In the genomic region with DNA sequence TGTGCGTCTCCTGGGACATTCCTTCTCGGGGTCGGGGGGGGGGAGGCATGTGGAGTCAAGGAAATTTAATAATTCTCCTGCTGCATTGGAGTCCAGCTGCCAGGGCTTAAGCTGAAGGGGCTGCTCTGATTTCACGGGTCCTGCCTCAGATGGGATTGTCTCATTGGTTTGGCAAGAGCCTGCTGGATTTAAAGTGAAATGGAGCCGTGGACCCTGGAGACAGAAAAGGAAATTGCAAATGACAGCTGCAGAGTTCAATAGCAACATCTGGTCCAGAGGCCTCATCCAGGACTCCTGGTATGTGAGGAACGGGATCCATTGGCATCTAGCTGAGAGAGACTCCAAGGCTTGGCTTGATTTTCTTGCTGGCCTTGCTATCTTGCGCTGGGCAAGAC, we compare ENCODE assay signal across 8 mouse cellular contexts.
DNase-seq lines count a peak whose midpoint lies in the region; ATAC-seq and TF ChIP-seq lines count a peak whose summit lies in the region.

No protein-coding gene starts in this region.

- 11% methylated on average over 7 of the region's 7 CpGs for WGBS in lung, embryonic 15.5 days
- 11% methylated on average over 7 of the region's 7 CpGs for WGBS in heart, adult 2 months
- WGBS in stomach, embryonic 16.5 days, result 28% methylated on average over 7 of the region's 7 CpGs

- TF ChIP-seq EP300 in heart, adult 2 months (IDR thresholded peaks at IDR 0.05; ENCODE audit: insufficient read depth, low read depth, low read length), result no peak

- ATAC-seq in lung, embryonic 15.5 days (ENCODE audit: borderline replicate concordance, extremely low read depth, low FRiP score, low TSS enrichment), result peak; percentile 58
- peak; percentile 56 for ATAC-seq in stomach, embryonic 16.5 days (ENCODE audit: insufficient read depth, low FRiP score)
- no peak for ATAC-seq in erythroblast, adult 5-6 weeks (replicated peaks; ENCODE audit: low FRiP score, poor library complexity, severe bottlenecking)

- no peak overlapping the region for H3K4me3 ChIP-seq in lung, embryonic 15.5 days
- no peak overlapping the region for H3K4me3 ChIP-seq in heart, adult 2 months
- H3K4me3 ChIP-seq in stomach, embryonic 16.5 days (replicated peaks; ENCODE audit: low read length), result peak overlapping the region; percentile 7; the same call in 1 of the 2 replicates

- no peak for TF ChIP-seq CTCF in heart, adult 2 months (IDR thresholded peaks at IDR 0.05)

- H3K4me2 ChIP-seq in lung, embryonic 15.5 days, result peak overlapping the region; percentile 32
- H3K4me2 ChIP-seq in stomach, embryonic 16.5 days (ENCODE audit: low read depth, low read length), result peak overlapping the region; percentile 41

- intact Hi-C loops in heart, adult 2 months (cut with DNase I), result loop anchor here (5.0 kb wide), 1 partner anchor 179 kb away; no protein-coding TSS in a partner anchor

- no peak for TF ChIP-seq POLR2A in heart, adult 2 months (IDR thresholded peaks at IDR 0.05; ENCODE audit: insufficient read depth, low read depth, low read length)

- no peak overlapping the region for H3K9ac ChIP-seq in lung, embryonic 15.5 days
- H3K9ac ChIP-seq in heart, adult 2 months (ENCODE audit: low read depth, low read length), result peak overlapping the region; percentile 8
- H3K9ac ChIP-seq in stomach, embryonic 16.5 days (ENCODE audit: low read length), result 0 out of 2 replicates have a peak overlapping the region, but pooled peaks have one; percentile 29

- H3K36me3 ChIP-seq in lung, embryonic 15.5 days, result no peaks in the 10 kb centered on the region
- peaks cover 7% of the 10 kb centered on the region for H3K36me3 ChIP-seq in heart, adult 2 months (ENCODE audit: control insufficient read depth, insufficient read depth, low read length)
- no peaks in the 10 kb centered on the region for H3K36me3 ChIP-seq in stomach, embryonic 16.5 days (ENCODE audit: control insufficient read depth, insufficient read depth, low read length)

- no peaks in the 10 kb centered on the region for H3K27me3 ChIP-seq in lung, embryonic 15.5 days
- no peaks in the 10 kb centered on the region for H3K27me3 ChIP-seq in heart, adult 2 months (ENCODE audit: control insufficient read depth, insufficient read depth, low read length)
- no peaks in the 10 kb centered on the region for H3K27me3 ChIP-seq in stomach, embryonic 16.5 days (ENCODE audit: control insufficient read depth, insufficient read depth, low read length)

- H3K9me3 ChIP-seq in lung, embryonic 15.5 days, result no peaks in the 10 kb centered on the region
- no peaks in the 10 kb centered on the region for H3K9me3 ChIP-seq in stomach, embryonic 16.5 days (replicated peaks; ENCODE audit: control insufficient read depth, low read length)

- H3K27ac ChIP-seq in lung, embryonic 15.5 days, result peak overlapping the region; percentile 92
- peak overlapping the region; percentile 69 for H3K27ac ChIP-seq in heart, adult 2 months
- H3K27ac ChIP-seq in stomach, embryonic 16.5 days (ENCODE audit: low read length), result peak overlapping the region; percentile 85

- peaks cover 52% of the 10 kb centered on the region for H3K4me1 ChIP-seq in lung, embryonic 15.5 days
- peaks cover 17% of the 10 kb centered on the region for H3K4me1 ChIP-seq in heart, adult 2 months (ENCODE audit: control insufficient read depth, insufficient read depth, low read length)
- peaks cover 20% of the 10 kb centered on the region for H3K4me1 ChIP-seq in stomach, embryonic 16.5 days (ENCODE audit: control insufficient read depth, insufficient read depth, low read length)

- no peak for DNase-seq in lung, postnatal 25 days (ENCODE audit: low spot score)
- peak; percentile 44 to 57 for DNase-seq in heart, adult 2 months
- DNase-seq in kidney, postnatal 4 days, result peak; percentile 30 to 51
- no peak for DNase-seq in ovary, postnatal 14 days (ENCODE audit: low spot score)
- no peak for DNase-seq in cerebellum, adult 9-11 months

- H3K79me2 ChIP-seq in heart, adult 2 months (replicated peaks; ENCODE audit: control insufficient read depth, insufficient read depth, low read length), result no peaks in the 10 kb centered on the region

Comparison
In these comparisons a context has a peak if more than half of its experiments do, and no peak if none do; other contexts are left out.
1. DNase-seq: peak in heart, adult 2 months (2 of 2) and kidney, postnatal 4 days (2 of 2); none in lung, postnatal 25 days (single experiment), ovary, postnatal 14 days (single experiment) and cerebellum, adult 9-11 months (single experiment).
2. Peak in every context shown above with its lines, with median percentiles within 50 percentile points of each other: H3K27ac ChIP-seq.